Mouse (Mus musculus): ENCODE measurements at regions not wholly inside any gene's neighbourhood (a gene's known extent, or its start where the extent isn't known, plus 50 kb on each side); places are given as distances from the start of the nearest gene placed in this dataset.

GRCm38 (mm10) chr2:172149734-172150133, 98.6 kb upstream of the Mc3r start:
- intact Hi-C loops (cut with DNase I) = no loop called here
- no peak for TF ChIP-seq CTCF (IDR thresholded peaks at IDR 0.05)
- DNase-seq (ENCODE audit: extremely low spot score in 1 of 2, low spot score in 2 of 2) = no peak

GRCm38 (mm10) chr2:172150898-172151297, 97.4 kb upstream of the Mc3r start:
- H3K27ac ChIP-seq = no peak overlapping the region
- intact Hi-C loops (cut with DNase I) = no loop called here
- DNase-seq (ENCODE audit: extremely low spot score in 1 of 2, low spot score in 2 of 2) = no peak
- TF ChIP-seq CTCF (IDR thresholded peaks at IDR 0.05) = peak; percentile 36
- H3K4me3 ChIP-seq = no peak overlapping the region

More at GRCm38 (mm10) chr2:172149734-172150133, 98.6 kb upstream of the Mc3r start:
- no peak overlapping the region for H3K4me3 ChIP-seq
- H3K27ac ChIP-seq = no peak overlapping the region

- peak overlapping the region; percentile 31 for H3K4me3 ChIP-seq
- H3K27ac ChIP-seq = no peak overlapping the region
- intact Hi-C loops (cut with DNase I) = loop anchor here (5.0 kb wide), 1 partner anchor 118 kb away; the partner anchor contains the start of gene Cbln4
- DNase-seq (ENCODE audit: extremely low spot score in 1 of 2, low spot score in 2 of 2) = peak in 1 of 2 experiments; percentile 17
- TF ChIP-seq CTCF (IDR thresholded peaks at IDR 0.05) = no peak; the same call in 1 of the 2 replicates
Observed at GRCm38 (mm10) chr2:172159909-172160308, 88.4 kb upstream of the Mc3r start.

- no peak overlapping the region for H3K4me3 ChIP-seq
- no peak for DNase-seq (ENCODE audit: extremely low spot score in 1 of 2, low spot score in 2 of 2)
- H3K27ac ChIP-seq = no peak overlapping the region
- intact Hi-C loops (cut with DNase I) = no loop called here
- TF ChIP-seq CTCF (IDR thresholded peaks at IDR 0.05) = no peak
Observed at GRCm38 (mm10) chr2:172177371-172177770, 70.9 kb upstream of the Mc3r start.

- DNase-seq (ENCODE audit: extremely low spot score in 1 of 2, low spot score in 2 of 2) = no peak
- no peak overlapping the region for H3K4me3 ChIP-seq
- TF ChIP-seq CTCF (IDR thresholded peaks at IDR 0.05) = no peak
- H3K27ac ChIP-seq = no peak overlapping the region
- intact Hi-C loops (cut with DNase I) = no loop called here
Observed at GRCm38 (mm10) chr2:172179301-172179700, 69.0 kb upstream of the Mc3r start.

GRCm38 (mm10) chr2:172197746-172198145, 50.5 kb upstream of the Mc3r start:
- Histone ChIP-seq H3K27ac (no peak overlapping the region), H3K4me3 (no peak overlapping the region)
- no peak for TF ChIP-seq CTCF (IDR thresholded peaks at IDR 0.05)
- intact Hi-C loops (cut with DNase I) = no loop called here
- DNase-seq (ENCODE audit: extremely low spot score in 1 of 2, low spot score in 2 of 2) = no peak

Small RNAs in the stretch of these regions (microRNA-seq; reads per million reads assigned to microRNA genes)
- 0 reads per million in 2 experiments for gene Gm44301
